Mouse (Mus musculus) erythroblast, embryonic 14.5 days (primary cell): ENCODE measurements at regions not wholly inside any gene's neighbourhood (a gene's known extent, or its start where the extent isn't known, plus 50 kb on each side); places are given as distances from the start of the nearest gene placed in this dataset.

ENCODE experiments used
- GATA1 ChIP-seq: IDR thresholded peaks from 2 replicates; pipeline ENCODE4 v1.6.1; 2012; ENCODE audit warnings: low read length, inconsistent platforms, mixed read lengths
- TAL1 ChIP-seq: IDR thresholded peaks from 3 replicates; pipeline ENCODE4 v1.6.1; 2012; ENCODE audit warnings: low read length, inconsistent platforms, mixed read lengths

- TF ChIP-seq TAL1: no peak
- no peak for TF ChIP-seq GATA1
Measured at GRCm38 (mm10) chr2:6272514-6272913, 50.0 kb upstream of the Usp6nl start.
